Mouse (Mus musculus): ENCODE data around the gene Ltbp4. TPM values are rescaled to one million over a fixed set of nuclear protein-coding genes. Genes with fewer than 3 reads are reported as not detected.

Gene Ltbp4
- polyA plus RNA-seq, 2 experiments = 54.3 to 86.0 TPM

DNA sequence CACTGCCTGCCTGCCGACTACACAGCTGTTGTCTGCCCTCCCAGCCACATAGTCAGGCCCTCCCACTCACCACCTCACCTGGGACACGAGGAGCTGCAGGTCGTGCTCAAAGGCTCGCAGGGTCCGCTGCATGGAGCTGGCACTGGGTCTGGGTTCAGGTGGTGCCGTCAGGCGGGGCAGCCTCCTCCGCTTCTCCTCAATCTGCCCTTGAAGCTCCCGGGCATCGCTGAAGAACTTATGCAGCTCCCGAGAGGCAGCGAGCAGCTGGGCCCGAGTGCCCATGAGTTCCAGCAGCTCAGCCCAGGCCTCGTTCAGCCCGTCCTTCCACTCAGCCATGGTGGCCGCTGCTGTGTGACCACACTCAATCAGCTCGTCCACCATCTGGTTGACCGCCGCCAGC is 31.6 kb upstream of the Ltbp4 start:
- Histone ChIP-seq H3K36me3 (ENCODE audit: control insufficient read depth, insufficient read depth, low read length) (no peaks in the 10 kb centered on the region), H3K4me2 (replicated peaks; ENCODE audit: low read depth, low read length, severe bottlenecking) (no peak overlapping the region), H3K4me3 (replicated peaks; ENCODE audit: low read length) (no peak overlapping the region), H3K27ac (replicated peaks; ENCODE audit: low read depth, low read length) (no peak overlapping the region), H3K9me3 (ENCODE audit: control insufficient read depth, low read length) (peaks cover 7% of the 10 kb centered on the region), H3K27me3 (ENCODE audit: control insufficient read depth, insufficient read depth, low read length) (peaks cover 98% of the 10 kb centered on the region), H3K4me1 (ENCODE audit: control insufficient read depth, insufficient read depth, low read length) (no peaks in the 10 kb centered on the region), H3K9ac (ENCODE audit: low read depth, low read length, severe bottlenecking) (no peak overlapping the region)
- TF ChIP-seq POLR2A (IDR thresholded peaks at IDR 0.05; ENCODE audit: borderline replicate concordance, extremely low read depth, insufficient read depth, insufficient read length) = no peak
- ATAC-seq (ENCODE audit: low FRiP score, low read depth) (no peak), DNase-seq (ENCODE audit: low spot score) (no peak)
- WGBS = 81% methylated on average over 19 of the region's 19 CpGs

GRCm38 (mm10) chr7:27367976-27368375 is 30.5 kb upstream of the Ltbp4 start:
- Histone ChIP-seq H3K4me1 (ENCODE audit: control insufficient read depth, insufficient read depth, low read length) (no peaks in the 10 kb centered on the region), H3K4me2 (replicated peaks; ENCODE audit: low read depth, low read length, severe bottlenecking) (peak overlapping the region; percentile 35; the same call in 1 of the 2 replicates), H3K4me3 (replicated peaks; ENCODE audit: low read length) (peak overlapping the region; percentile 14; the same call in 1 of the 2 replicates), H3K36me3 (ENCODE audit: control insufficient read depth, insufficient read depth, low read length) (no peaks in the 10 kb centered on the region), H3K27me3 (ENCODE audit: control insufficient read depth, insufficient read depth, low read length) (peaks cover 98% of the 10 kb centered on the region), H3K27ac (replicated peaks; ENCODE audit: low read depth, low read length) (no peak overlapping the region), H3K9me3 (ENCODE audit: control insufficient read depth, low read length) (peaks cover 7% of the 10 kb centered on the region), H3K9ac (ENCODE audit: low read depth, low read length, severe bottlenecking) (no peak overlapping the region)
- 17% methylated on average over 11 of the region's 11 CpGs for WGBS
- ATAC-seq (ENCODE audit: low FRiP score, low read depth) (no peak), DNase-seq (ENCODE audit: low spot score) (no peak)
- TF ChIP-seq POLR2A (IDR thresholded peaks at IDR 0.05; ENCODE audit: borderline replicate concordance, extremely low read depth, insufficient read depth, insufficient read length) = no peak

DNA sequence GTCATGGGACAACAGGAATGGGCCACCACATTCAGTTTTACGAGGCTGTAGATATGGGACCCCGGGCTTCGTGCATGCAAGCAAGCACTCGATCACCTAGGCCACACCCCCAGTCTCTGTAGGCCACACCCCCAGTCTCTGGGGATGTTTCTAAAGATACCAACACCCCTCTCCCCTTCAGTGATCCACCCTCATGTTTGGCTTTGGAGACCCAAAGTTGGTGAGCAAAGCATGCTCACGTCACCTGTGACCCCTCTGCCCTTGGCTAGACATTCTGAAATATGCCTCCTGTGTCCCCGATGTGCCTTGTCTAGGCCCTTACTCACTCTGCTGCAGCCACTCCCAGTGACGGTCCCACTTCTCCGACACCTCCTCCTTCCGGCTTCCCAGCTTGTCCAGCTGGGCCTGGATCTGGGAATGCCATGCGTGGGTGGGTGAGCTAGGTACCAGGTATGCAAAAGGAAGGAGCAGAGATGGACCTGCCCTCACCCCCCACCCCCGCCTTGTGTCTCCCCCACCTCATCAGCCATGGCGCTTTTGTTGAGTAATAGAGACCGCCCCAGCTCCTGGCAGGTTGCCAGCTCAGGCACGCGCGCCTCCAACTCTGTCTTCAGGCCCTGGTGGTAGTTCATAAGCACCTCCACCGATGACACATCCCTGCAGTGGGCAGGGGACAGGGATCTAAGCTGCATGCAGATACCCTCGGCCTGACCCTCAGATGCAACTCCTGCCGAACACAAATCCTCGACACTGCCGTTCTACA is 28.8 kb upstream of the Ltbp4 start:
- H3K27ac ChIP-seq (replicated peaks; ENCODE audit: low read depth, low read length) = no peak overlapping the region
- 42% methylated on average over 21 of the region's 21 CpGs for WGBS
- no peak overlapping the region for H3K9ac ChIP-seq (ENCODE audit: low read depth, low read length, severe bottlenecking)
- H3K36me3 ChIP-seq (ENCODE audit: control insufficient read depth, insufficient read depth, low read length) = no peaks in the 10 kb centered on the region
- no peak for TF ChIP-seq POLR2A (IDR thresholded peaks at IDR 0.05; ENCODE audit: borderline replicate concordance, extremely low read depth, insufficient read depth, insufficient read length)
- H3K4me2 ChIP-seq (replicated peaks; ENCODE audit: low read depth, low read length, severe bottlenecking) = no peak overlapping the region
- H3K4me3 ChIP-seq (replicated peaks; ENCODE audit: low read length) = no peak overlapping the region
- peaks cover 7% of the 10 kb centered on the region for H3K9me3 ChIP-seq (ENCODE audit: control insufficient read depth, low read length)
- ATAC-seq (ENCODE audit: low FRiP score, low read depth) = no peak
- no peak for DNase-seq (ENCODE audit: low spot score)
- no peaks in the 10 kb centered on the region for H3K4me1 ChIP-seq (ENCODE audit: control insufficient read depth, insufficient read depth, low read length)
- peaks cover 87% of the 10 kb centered on the region for H3K27me3 ChIP-seq (ENCODE audit: control insufficient read depth, insufficient read depth, low read length)

GRCm38 (mm10) chr7:27364379-27364778 is 26.9 kb upstream of the Ltbp4 start:
- H3K27me3 ChIP-seq (ENCODE audit: control insufficient read depth, insufficient read depth, low read length) = peaks cover 70% of the 10 kb centered on the region
- H3K4me3 ChIP-seq (replicated peaks; ENCODE audit: low read length) = no peak overlapping the region; the same call in 1 of the 2 replicates
- no peak for TF ChIP-seq POLR2A (IDR thresholded peaks at IDR 0.05; ENCODE audit: borderline replicate concordance, extremely low read depth, insufficient read depth, insufficient read length)
- no peak overlapping the region for H3K27ac ChIP-seq (replicated peaks; ENCODE audit: low read depth, low read length)
- no peaks in the 10 kb centered on the region for H3K36me3 ChIP-seq (ENCODE audit: control insufficient read depth, insufficient read depth, low read length)
- H3K4me2 ChIP-seq (replicated peaks; ENCODE audit: low read depth, low read length, severe bottlenecking) = no peak overlapping the region
- 6% methylated on average over 28 of the region's 29 CpGs for WGBS
- ATAC-seq (ENCODE audit: low FRiP score, low read depth) (no peak), DNase-seq (ENCODE audit: low spot score) (no peak)
- H3K9ac ChIP-seq (ENCODE audit: low read depth, low read length, severe bottlenecking) = no peak overlapping the region; the same call in 1 of the 2 replicates
- H3K9me3 ChIP-seq (ENCODE audit: control insufficient read depth, low read length) = no peaks in the 10 kb centered on the region
- H3K4me1 ChIP-seq (ENCODE audit: control insufficient read depth, insufficient read depth, low read length) = no peaks in the 10 kb centered on the region

- ATAC-seq (ENCODE audit: low FRiP score, low read depth) = peak; percentile 96
- Histone ChIP-seq H3K9me3 (ENCODE audit: control insufficient read depth, low read length) (no peaks in the 10 kb centered on the region), H3K36me3 (ENCODE audit: control insufficient read depth, insufficient read depth, low read length) (no peaks in the 10 kb centered on the region), H3K4me1 (ENCODE audit: control insufficient read depth, insufficient read depth, low read length) (peaks cover 5% of the 10 kb centered on the region), H3K4me3 (replicated peaks; ENCODE audit: low read length) (peak overlapping the region; percentile 55), H3K4me2 (replicated peaks; ENCODE audit: low read depth, low read length, severe bottlenecking) (peak overlapping the region; percentile 71), H3K27ac (replicated peaks; ENCODE audit: low read depth, low read length) (no peak overlapping the region), H3K27me3 (ENCODE audit: control insufficient read depth, insufficient read depth, low read length) (peaks cover 54% of the 10 kb centered on the region), H3K9ac (ENCODE audit: low read depth, low read length, severe bottlenecking) (peak overlapping the region; percentile 60)
- peak; percentile 99 for DNase-seq (ENCODE audit: low spot score)
- 0 out of 2 replicates have a peak, but pooled peaks have one; percentile 47 for TF ChIP-seq POLR2A (IDR thresholded peaks at IDR 0.05; ENCODE audit: borderline replicate concordance, extremely low read depth, insufficient read depth, insufficient read length)
- WGBS = under 1% methylated on average over 49 of the region's 52 CpGs
Observed at GRCm38 (mm10) chr7:27361283-27361946, 23.9 kb upstream of the Ltbp4 start.
